ENCODE assay signal across 8 mouse cellular contexts in the genomic region with DNA sequence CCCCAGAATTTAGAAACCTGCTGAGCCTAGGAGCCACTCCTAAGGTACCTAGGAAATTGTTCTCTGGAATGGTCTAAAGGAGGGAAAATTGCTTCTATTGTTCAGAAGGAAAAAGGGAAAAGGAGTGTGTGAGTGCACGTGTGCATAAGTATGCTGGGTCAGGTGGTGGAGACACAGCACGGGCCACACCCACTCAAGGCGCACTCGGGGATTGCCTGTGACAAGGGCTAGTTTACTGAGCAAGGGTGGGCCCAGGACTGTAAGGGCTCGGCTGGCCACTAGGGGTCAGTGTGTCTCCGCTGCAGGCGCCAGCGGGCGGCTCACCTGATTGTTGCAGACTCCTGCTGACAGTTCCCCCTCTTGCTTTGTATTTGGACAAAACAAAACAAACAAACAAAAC. TPM values are rescaled to one million over a fixed set of nuclear protein-coding genes. Genes with fewer than 3 reads are reported as not detected.
DNase-seq lines count a peak whose midpoint lies in the region; ATAC-seq lines count a peak whose summit lies in the region.

No protein-coding gene starts in this region.

- peak; percentile 78 for ATAC-seq in hindbrain, embryonic 14.5 days (ENCODE audit: low FRiP score)

- no peaks in the 10 kb centered on the region for H3K36me3 ChIP-seq in hindbrain, embryonic 14.5 days (replicated peaks; ENCODE audit: control insufficient read depth, insufficient read depth)

- H3K27ac ChIP-seq in hindbrain, embryonic 14.5 days = no peak overlapping the region

- H3K4me1 ChIP-seq in hindbrain, embryonic 14.5 days (replicated peaks; ENCODE audit: control insufficient read depth, insufficient read depth, low read length) = no peaks in the 10 kb centered on the region

- H3K9me3 ChIP-seq in hindbrain, embryonic 14.5 days (ENCODE audit: control insufficient read depth, low read length) = no peaks in the 10 kb centered on the region

- no peaks in the 10 kb centered on the region for H3K27me3 ChIP-seq in hindbrain, embryonic 14.5 days (ENCODE audit: control insufficient read depth, insufficient read depth, low read length)

- H3K4me3 ChIP-seq in hindbrain, embryonic 14.5 days (replicated peaks; ENCODE audit: low read length) = no peak overlapping the region

- 2% methylated on average over 9 of the region's 9 CpGs for WGBS in hindbrain, embryonic 14.5 days

- H3K4me2 ChIP-seq in hindbrain, embryonic 14.5 days (replicated peaks) = peak overlapping the region; percentile 35

- H3K9ac ChIP-seq in hindbrain, embryonic 14.5 days = no peak overlapping the region

- peak; percentile 99 for DNase-seq in R1 (ENCODE audit: low read depth, low spot score)
- peak; percentile 92 to 93 for DNase-seq in cerebellum, postnatal 25 days
- DNase-seq in frontal cortex, postnatal 25 days (ENCODE audit: low spot score in 2 of 2) = peak; percentile 74 to 77
- DNase-seq in hindbrain, embryonic 14.5 days (ENCODE audit: low spot score) = peak; percentile 89
- peak; percentile 76 to 88 for DNase-seq in layer of hippocampus, postnatal 25 days (ENCODE audit: extremely low spot score in 1 of 2, low spot score in 1 of 2)
- peak; percentile 91 for DNase-seq in lung, postnatal 14 days
- DNase-seq in ovary, postnatal 36 days (ENCODE audit: low spot score) = peak; percentile 83
- DNase-seq in thymus, postnatal 14 days = peak; percentile 97

RNA-seq across cellular contexts. Expression of gene Gm525, which starts 26.8 kb away (rescaled TPM):
- not detected in 2 replicates for polyA plus RNA-seq in hindbrain, embryonic 14.5 days (2014; fragmentation: Nextera tagmentation; extraction: Ambion mirVana)
- not detected for total RNA-seq in layer of hippocampus, postnatal 25 days (2021)

RNA-seq across cellular contexts. Expression of gene Dgke, which starts 33.8 kb away (rescaled TPM):
- polyA plus RNA-seq in hindbrain, embryonic 14.5 days (2014; fragmentation: Nextera tagmentation; extraction: Ambion mirVana) = 16.3 and 16.7 TPM in 2 replicates
- total RNA-seq in layer of hippocampus, postnatal 25 days (2021) = 10 to 100 TPM; 41.6 to 42.8 TPM
